Mouse (Mus musculus): ENCODE data around the gene Osgep. TPM values are rescaled to one million over a fixed set of nuclear protein-coding genes. Genes with fewer than 3 reads are reported as not detected.

Gene Osgep
- polyA plus RNA-seq, 1 experiment from 2014 or later: 165 TPM

GRCm38 (mm10) chr14:50895985-50896746, 28.5 kb downstream of the Osgep start:
- 16% methylated on average over 19 of the region's 19 CpGs for WGBS
- DNase-seq (ENCODE audit: low spot score, missing footprints) (peak; percentile 91), ATAC-seq (ENCODE audit: low FRiP score) (peak; percentile 65; the same call in 1 of the 2 replicates)
- Histone ChIP-seq H3K4me2 (peak overlapping the region; percentile 66), H3K4me3 (ENCODE audit: low read depth, low read length) (peak overlapping the region; percentile 36), H3K9ac (ENCODE audit: low read length) (peak overlapping the region; percentile 56), H3K27ac (ENCODE audit: low read depth, low read length) (no peak overlapping the region), H3K9me3 (ENCODE audit: control insufficient read depth, low read length) (no peaks in the 10 kb centered on the region), H3K4me1 (ENCODE audit: control insufficient read depth, insufficient read depth, low read length) (peaks cover 5% of the 10 kb centered on the region), H3K36me3 (ENCODE audit: control insufficient read depth, insufficient read depth, low read length) (no peaks in the 10 kb centered on the region), H3K27me3 (ENCODE audit: control insufficient read depth, insufficient read depth, low read length) (no peaks in the 10 kb centered on the region; the same call in none of the 2 replicates)

GRCm38 (mm10) chr14:50895407-50895806, 29.3 kb downstream of the Osgep start:
- Histone ChIP-seq H3K27me3 (ENCODE audit: control insufficient read depth, insufficient read depth, low read length) (no peaks in the 10 kb centered on the region; the same call in none of the 2 replicates), H3K4me3 (ENCODE audit: low read depth, low read length) (no peak overlapping the region), H3K9ac (ENCODE audit: low read length) (no peak overlapping the region), H3K4me2 (no peak overlapping the region), H3K36me3 (ENCODE audit: control insufficient read depth, insufficient read depth, low read length) (no peaks in the 10 kb centered on the region), H3K9me3 (ENCODE audit: control insufficient read depth, low read length) (no peaks in the 10 kb centered on the region), H3K4me1 (ENCODE audit: control insufficient read depth, insufficient read depth, low read length) (peaks cover 5% of the 10 kb centered on the region), H3K27ac (ENCODE audit: low read depth, low read length) (no peak overlapping the region)
- no peak for DNase-seq (ENCODE audit: low spot score, missing footprints)
- ATAC-seq (ENCODE audit: low FRiP score): no peak

GRCm38 (mm10) chr14:50892541-50893459, 31.9 kb downstream of the Osgep start:
- no peak overlapping the region for H3K9ac ChIP-seq (ENCODE audit: low read length)
- no peaks in the 10 kb centered on the region; the same call in none of the 2 replicates for H3K27me3 ChIP-seq (ENCODE audit: control insufficient read depth, insufficient read depth, low read length)
- no peak overlapping the region for H3K4me3 ChIP-seq (ENCODE audit: low read depth, low read length)
- no peak for ATAC-seq (ENCODE audit: low FRiP score)
- H3K9me3 ChIP-seq (ENCODE audit: control insufficient read depth, low read length): no peaks in the 10 kb centered on the region
- no peak overlapping the region for H3K4me2 ChIP-seq
- DNase-seq (ENCODE audit: low spot score, missing footprints): no peak
- H3K4me1 ChIP-seq (ENCODE audit: control insufficient read depth, insufficient read depth, low read length): peaks cover 5% of the 10 kb centered on the region
- no peak overlapping the region for H3K27ac ChIP-seq (ENCODE audit: low read depth, low read length)
- no peaks in the 10 kb centered on the region for H3K36me3 ChIP-seq (ENCODE audit: control insufficient read depth, insufficient read depth, low read length)
- 90% methylated on average over 22 of the region's 22 CpGs for WGBS

GRCm38 (mm10) chr14:50892091-50892490, 32.6 kb downstream of the Osgep start:
- 88% methylated on average over 7 of the region's 7 CpGs for whole genome bisulfite sequencing
- no peak overlapping the region for H3K4me2 ChIP-seq
- ATAC-seq (ENCODE audit: low FRiP score): no peak

GRCm38 (mm10) chr14:50891621-50892020, 33.1 kb downstream of the Osgep start:
- no peak overlapping the region for H3K4me2 ChIP-seq
- no peaks in the 10 kb centered on the region for H3K9me3 ChIP-seq (ENCODE audit: control insufficient read depth, low read length)
- no peaks in the 10 kb centered on the region; the same call in none of the 2 replicates for H3K27me3 ChIP-seq (ENCODE audit: control insufficient read depth, insufficient read depth, low read length)
- H3K36me3 ChIP-seq (ENCODE audit: control insufficient read depth, insufficient read depth, low read length): no peaks in the 10 kb centered on the region
- H3K9ac ChIP-seq (ENCODE audit: low read length): no peak overlapping the region
- ATAC-seq (ENCODE audit: low FRiP score) (no peak), DNase-seq (ENCODE audit: low spot score, missing footprints) (no peak)
- H3K4me1 ChIP-seq (ENCODE audit: control insufficient read depth, insufficient read depth, low read length): peaks cover 4% of the 10 kb centered on the region
- no peak overlapping the region for H3K27ac ChIP-seq (ENCODE audit: low read depth, low read length)
- WGBS: 95% methylated on average over 8 of the region's 8 CpGs
- H3K4me3 ChIP-seq (ENCODE audit: low read depth, low read length): no peak overlapping the region

More at GRCm38 (mm10) chr14:50892091-50892490, 32.6 kb downstream of the Osgep start:
- no peak overlapping the region for H3K9ac ChIP-seq (ENCODE audit: low read length)
- no peaks in the 10 kb centered on the region; the same call in none of the 2 replicates for H3K27me3 ChIP-seq (ENCODE audit: control insufficient read depth, insufficient read depth, low read length)
- H3K4me1 ChIP-seq (ENCODE audit: control insufficient read depth, insufficient read depth, low read length): peaks cover 5% of the 10 kb centered on the region
- DNase-seq (ENCODE audit: low spot score, missing footprints): no peak
- H3K27ac ChIP-seq (ENCODE audit: low read depth, low read length): no peak overlapping the region
- H3K36me3 ChIP-seq (ENCODE audit: control insufficient read depth, insufficient read depth, low read length): no peaks in the 10 kb centered on the region
- H3K4me3 ChIP-seq (ENCODE audit: low read depth, low read length): no peak overlapping the region
- H3K9me3 ChIP-seq (ENCODE audit: control insufficient read depth, low read length): no peaks in the 10 kb centered on the region

- Histone ChIP-seq H3K9ac (ENCODE audit: low read length) (no peak overlapping the region), H3K36me3 (ENCODE audit: control insufficient read depth, insufficient read depth, low read length) (no peaks in the 10 kb centered on the region)
- DNase-seq (ENCODE audit: low spot score, missing footprints): no peak
These were observed 48.3 kb downstream of the Osgep start for GRCm38 (mm10) chr14:50876236-50876950.

GRCm38 (mm10) chr14:50875591-50876230, 49.0 kb downstream of the Osgep start:
- 86% methylated on average over 6 of the region's 6 CpGs for WGBS
- Histone ChIP-seq H3K4me1 (ENCODE audit: control insufficient read depth, insufficient read depth, low read length) (no peaks in the 10 kb centered on the region), H3K4me2 (no peak overlapping the region), H3K36me3 (ENCODE audit: control insufficient read depth, insufficient read depth, low read length) (no peaks in the 10 kb centered on the region), H3K4me3 (ENCODE audit: low read depth, low read length) (no peak overlapping the region), H3K9me3 (ENCODE audit: control insufficient read depth, low read length) (no peaks in the 10 kb centered on the region), H3K27ac (ENCODE audit: low read depth, low read length) (no peak overlapping the region), H3K9ac (ENCODE audit: low read length) (no peak overlapping the region), H3K27me3 (ENCODE audit: control insufficient read depth, insufficient read depth, low read length) (no peaks in the 10 kb centered on the region)
- DNase-seq (ENCODE audit: low spot score, missing footprints): no peak
- ATAC-seq (ENCODE audit: low FRiP score): no peak

More at GRCm38 (mm10) chr14:50876236-50876950, 48.3 kb downstream of the Osgep start:
- ATAC-seq (ENCODE audit: low FRiP score): no peak
- Histone ChIP-seq H3K4me2 (no peak overlapping the region), H3K27ac (ENCODE audit: low read depth, low read length) (no peak overlapping the region), H3K4me3 (ENCODE audit: low read depth, low read length) (no peak overlapping the region), H3K27me3 (ENCODE audit: control insufficient read depth, insufficient read depth, low read length) (no peaks in the 10 kb centered on the region), H3K9me3 (ENCODE audit: control insufficient read depth, low read length) (no peaks in the 10 kb centered on the region), H3K4me1 (ENCODE audit: control insufficient read depth, insufficient read depth, low read length) (no peaks in the 10 kb centered on the region)
- WGBS: 92% methylated on average over 6 of the region's 6 CpGs

- Histone ChIP-seq H3K9ac (ENCODE audit: low read length) (no peak overlapping the region), H3K27ac (ENCODE audit: low read depth, low read length) (no peak overlapping the region), H3K9me3 (ENCODE audit: control insufficient read depth, low read length) (no peaks in the 10 kb centered on the region), H3K36me3 (ENCODE audit: control insufficient read depth, insufficient read depth, low read length) (no peaks in the 10 kb centered on the region), H3K27me3 (ENCODE audit: control insufficient read depth, insufficient read depth, low read length) (no peaks in the 10 kb centered on the region), H3K4me3 (ENCODE audit: low read depth, low read length) (no peak overlapping the region), H3K4me1 (ENCODE audit: control insufficient read depth, insufficient read depth, low read length) (no peaks in the 10 kb centered on the region), H3K4me2 (no peak overlapping the region)
- no peak for ATAC-seq (ENCODE audit: low FRiP score)
- WGBS: 88% methylated on average over 3 of the region's 3 CpGs
- no peak for DNase-seq (ENCODE audit: low spot score, missing footprints)
These were observed 49.5 kb downstream of the Osgep start for GRCm38 (mm10) chr14:50875175-50875574.

Measured in midbrain, embryonic 11.5 days (tissue).